Mouse (Mus musculus): ENCODE data around the gene Dclk2. TPM values are rescaled to one million over a fixed set of nuclear protein-coding genes. Genes with fewer than 3 reads are reported as not detected.
A peak's percentile ranks its signal among the peaks of the same experiment; 100 is the strongest.

The Dclk2 gene
- polyA plus RNA-seq, 1 experiment from 2014 or later: 23.1 TPM

GRCm38 (mm10) chr3:86820344-86820743, 100.3 kb downstream of the Dclk2 start:
- no peaks in the 10 kb centered on the region for H3K27me3 ChIP-seq (ENCODE audit: control insufficient read depth, insufficient read depth, low read length)
- H3K9ac ChIP-seq (ENCODE audit: low read length): no peak overlapping the region
- no peaks in the 10 kb centered on the region for H3K36me3 ChIP-seq (ENCODE audit: control insufficient read depth, insufficient read depth, low read length)
- WGBS: 76% methylated on average over 10 of the region's 10 CpGs
- DNase-seq (ENCODE audit: low spot score, missing footprints) (no peak), ATAC-seq (ENCODE audit: low FRiP score) (no peak)
- H3K4me3 ChIP-seq (ENCODE audit: low read depth, low read length): no peak overlapping the region
- no peak overlapping the region for H3K4me2 ChIP-seq
- H3K27ac ChIP-seq (ENCODE audit: low read depth, low read length): no peak overlapping the region
- H3K9me3 ChIP-seq (ENCODE audit: control insufficient read depth, low read length): no peaks in the 10 kb centered on the region
- H3K4me1 ChIP-seq (ENCODE audit: control insufficient read depth, insufficient read depth, low read length): peaks cover 5% of the 10 kb centered on the region; the same call in 1 of the 2 replicates

GRCm38 (mm10) chr3:86819372-86819771, 101.3 kb downstream of the Dclk2 start:
- no peak for ATAC-seq (ENCODE audit: low FRiP score)
- no peak for DNase-seq (ENCODE audit: low spot score, missing footprints)
- 98% methylated on average over 6 of the region's 6 CpGs for WGBS
- H3K4me3 ChIP-seq (ENCODE audit: low read depth, low read length): no peak overlapping the region
- H3K36me3 ChIP-seq (ENCODE audit: control insufficient read depth, insufficient read depth, low read length): no peaks in the 10 kb centered on the region
- no peak overlapping the region for H3K4me2 ChIP-seq
- no peaks in the 10 kb centered on the region for H3K27me3 ChIP-seq (ENCODE audit: control insufficient read depth, insufficient read depth, low read length)
- H3K4me1 ChIP-seq (ENCODE audit: control insufficient read depth, insufficient read depth, low read length): peaks cover 5% of the 10 kb centered on the region; the same call in 1 of the 2 replicates
- no peak overlapping the region for H3K27ac ChIP-seq (ENCODE audit: low read depth, low read length)
- H3K9me3 ChIP-seq (ENCODE audit: control insufficient read depth, low read length): no peaks in the 10 kb centered on the region
- H3K9ac ChIP-seq (ENCODE audit: low read length): no peak overlapping the region

- Histone ChIP-seq H3K9me3 (ENCODE audit: control insufficient read depth, low read length) (no peaks in the 10 kb centered on the region), H3K4me1 (ENCODE audit: control insufficient read depth, insufficient read depth, low read length) (peaks cover 5% of the 10 kb centered on the region; the same call in 1 of the 2 replicates), H3K4me3 (ENCODE audit: low read depth, low read length) (no peak overlapping the region), H3K9ac (ENCODE audit: low read length) (no peak overlapping the region), H3K27me3 (ENCODE audit: control insufficient read depth, insufficient read depth, low read length) (no peaks in the 10 kb centered on the region), H3K27ac (ENCODE audit: low read depth, low read length) (no peak overlapping the region), H3K36me3 (ENCODE audit: control insufficient read depth, insufficient read depth, low read length) (no peaks in the 10 kb centered on the region), H3K4me2 (no peak overlapping the region)
- DNase-seq (ENCODE audit: low spot score, missing footprints) (no peak), ATAC-seq (ENCODE audit: low FRiP score) (no peak)
- 67% methylated on average over 13 of the region's 13 CpGs for WGBS
Observed at GRCm38 (mm10) chr3:86818001-86818585, 102.6 kb downstream of the Dclk2 start.

GRCm38 (mm10) chr3:86812689-86813088, 108.0 kb downstream of the Dclk2 start:
- 14% methylated on average over 3 of the region's 3 CpGs for WGBS
- Histone ChIP-seq H3K27ac (ENCODE audit: low read depth, low read length) (no peak overlapping the region), H3K4me1 (ENCODE audit: control insufficient read depth, insufficient read depth, low read length) (peaks cover 2% of the 10 kb centered on the region; the same call in 1 of the 2 replicates), H3K9ac (ENCODE audit: low read length) (no peak overlapping the region), H3K4me3 (ENCODE audit: low read depth, low read length) (no peak overlapping the region), H3K4me2 (no peak overlapping the region), H3K9me3 (ENCODE audit: control insufficient read depth, low read length) (no peaks in the 10 kb centered on the region), H3K36me3 (ENCODE audit: control insufficient read depth, insufficient read depth, low read length) (no peaks in the 10 kb centered on the region), H3K27me3 (ENCODE audit: control insufficient read depth, insufficient read depth, low read length) (no peaks in the 10 kb centered on the region)
- DNase-seq (ENCODE audit: low spot score, missing footprints): peak; percentile 93
- ATAC-seq (ENCODE audit: low FRiP score): peak; percentile 81; the same call in 1 of the 2 replicates

- Histone ChIP-seq H3K36me3 (ENCODE audit: control insufficient read depth, insufficient read depth, low read length) (no peaks in the 10 kb centered on the region; the same call in 1 of the 2 replicates), H3K27me3 (ENCODE audit: control insufficient read depth, insufficient read depth, low read length) (no peaks in the 10 kb centered on the region), H3K9me3 (ENCODE audit: control insufficient read depth, low read length) (no peaks in the 10 kb centered on the region), H3K27ac (ENCODE audit: low read depth, low read length) (no peak overlapping the region), H3K9ac (ENCODE audit: low read length) (no peak overlapping the region), H3K4me1 (ENCODE audit: control insufficient read depth, insufficient read depth, low read length) (no peaks in the 10 kb centered on the region), H3K4me2 (no peak overlapping the region), H3K4me3 (ENCODE audit: low read depth, low read length) (no peak overlapping the region)
- ATAC-seq (ENCODE audit: low FRiP score) (no peak), DNase-seq (ENCODE audit: low spot score, missing footprints) (no peak)
- 88% methylated on average over 5 of the region's 5 CpGs for WGBS
Observed at GRCm38 (mm10) chr3:86810908-86811307, 109.7 kb downstream of the Dclk2 start.

- no peak for DNase-seq (ENCODE audit: low spot score, missing footprints)
- WGBS: 80% methylated on average over 2 of the region's 2 CpGs
- H3K4me3 ChIP-seq (ENCODE audit: low read depth, low read length): no peak overlapping the region
Observed at GRCm38 (mm10) chr3:86809646-86810045, 111.0 kb downstream of the Dclk2 start.

GRCm38 (mm10) chr3:86809199-86809598, 111.5 kb downstream of the Dclk2 start:
- Histone ChIP-seq H3K27me3 (ENCODE audit: control insufficient read depth, insufficient read depth, low read length) (no peaks in the 10 kb centered on the region), H3K4me3 (ENCODE audit: low read depth, low read length) (no peak overlapping the region), H3K4me2 (no peak overlapping the region), H3K4me1 (ENCODE audit: control insufficient read depth, insufficient read depth, low read length) (no peaks in the 10 kb centered on the region), H3K9me3 (ENCODE audit: control insufficient read depth, low read length) (no peaks in the 10 kb centered on the region), H3K9ac (ENCODE audit: low read length) (no peak overlapping the region), H3K27ac (ENCODE audit: low read depth, low read length) (no peak overlapping the region), H3K36me3 (ENCODE audit: control insufficient read depth, insufficient read depth, low read length) (no peaks in the 10 kb centered on the region; the same call in 1 of the 2 replicates)
- WGBS: 87% methylated on average over 9 of the region's 9 CpGs
- ATAC-seq (ENCODE audit: low FRiP score) (no peak), DNase-seq (ENCODE audit: low spot score, missing footprints) (no peak)

More at GRCm38 (mm10) chr3:86809646-86810045, 111.0 kb downstream of the Dclk2 start:
- Histone ChIP-seq H3K4me2 (no peak overlapping the region), H3K9ac (ENCODE audit: low read length) (no peak overlapping the region), H3K36me3 (ENCODE audit: control insufficient read depth, insufficient read depth, low read length) (no peaks in the 10 kb centered on the region; the same call in 1 of the 2 replicates), H3K9me3 (ENCODE audit: control insufficient read depth, low read length) (no peaks in the 10 kb centered on the region), H3K27ac (ENCODE audit: low read depth, low read length) (no peak overlapping the region; the same call in 1 of the 2 replicates), H3K4me1 (ENCODE audit: control insufficient read depth, insufficient read depth, low read length) (no peaks in the 10 kb centered on the region), H3K27me3 (ENCODE audit: control insufficient read depth, insufficient read depth, low read length) (no peaks in the 10 kb centered on the region)
- ATAC-seq (ENCODE audit: low FRiP score): no peak

GRCm38 (mm10) chr3:86807750-86808467, 112.7 kb downstream of the Dclk2 start:
- WGBS: 79% methylated on average over 14 of the region's 14 CpGs
- H3K4me2 ChIP-seq: no peak overlapping the region
- 0 out of 2 replicates have a peak, but pooled peaks cover 3% of the 10 kb centered on the region for H3K4me1 ChIP-seq (ENCODE audit: control insufficient read depth, insufficient read depth, low read length)
- no peak overlapping the region for H3K9ac ChIP-seq (ENCODE audit: low read length)
- no peaks in the 10 kb centered on the region; the same call in 1 of the 2 replicates for H3K36me3 ChIP-seq (ENCODE audit: control insufficient read depth, insufficient read depth, low read length)
- H3K4me3 ChIP-seq (ENCODE audit: low read depth, low read length): no peak overlapping the region
- no peaks in the 10 kb centered on the region for H3K27me3 ChIP-seq (ENCODE audit: control insufficient read depth, insufficient read depth, low read length)
- no peaks in the 10 kb centered on the region for H3K9me3 ChIP-seq (ENCODE audit: control insufficient read depth, low read length)
- no peak for ATAC-seq (ENCODE audit: low FRiP score)
- DNase-seq (ENCODE audit: low spot score, missing footprints): no peak
- H3K27ac ChIP-seq (ENCODE audit: low read depth, low read length): no peak overlapping the region

GRCm38 (mm10) chr3:86806834-86807233, 113.8 kb downstream of the Dclk2 start:
- no peak for ATAC-seq (ENCODE audit: low FRiP score)
- Histone ChIP-seq H3K4me2 (no peak overlapping the region), H3K9ac (ENCODE audit: low read length) (no peak overlapping the region), H3K27me3 (ENCODE audit: control insufficient read depth, insufficient read depth, low read length) (no peaks in the 10 kb centered on the region), H3K27ac (ENCODE audit: low read depth, low read length) (no peak overlapping the region), H3K4me1 (ENCODE audit: control insufficient read depth, insufficient read depth, low read length) (0 out of 2 replicates have a peak, but pooled peaks cover 3% of the 10 kb centered on the region), H3K4me3 (ENCODE audit: low read depth, low read length) (no peak overlapping the region), H3K9me3 (ENCODE audit: control insufficient read depth, low read length) (no peaks in the 10 kb centered on the region), H3K36me3 (ENCODE audit: control insufficient read depth, insufficient read depth, low read length) (no peaks in the 10 kb centered on the region; the same call in 1 of the 2 replicates)
- WGBS: 95% methylated on average over 9 of the region's 9 CpGs
- DNase-seq (ENCODE audit: low spot score, missing footprints): no peak

Data from midbrain, embryonic 11.5 days (tissue).